Mouse (Mus musculus): ENCODE measurements around the gene Zfp341.

Zfp341 gene

DNA sequence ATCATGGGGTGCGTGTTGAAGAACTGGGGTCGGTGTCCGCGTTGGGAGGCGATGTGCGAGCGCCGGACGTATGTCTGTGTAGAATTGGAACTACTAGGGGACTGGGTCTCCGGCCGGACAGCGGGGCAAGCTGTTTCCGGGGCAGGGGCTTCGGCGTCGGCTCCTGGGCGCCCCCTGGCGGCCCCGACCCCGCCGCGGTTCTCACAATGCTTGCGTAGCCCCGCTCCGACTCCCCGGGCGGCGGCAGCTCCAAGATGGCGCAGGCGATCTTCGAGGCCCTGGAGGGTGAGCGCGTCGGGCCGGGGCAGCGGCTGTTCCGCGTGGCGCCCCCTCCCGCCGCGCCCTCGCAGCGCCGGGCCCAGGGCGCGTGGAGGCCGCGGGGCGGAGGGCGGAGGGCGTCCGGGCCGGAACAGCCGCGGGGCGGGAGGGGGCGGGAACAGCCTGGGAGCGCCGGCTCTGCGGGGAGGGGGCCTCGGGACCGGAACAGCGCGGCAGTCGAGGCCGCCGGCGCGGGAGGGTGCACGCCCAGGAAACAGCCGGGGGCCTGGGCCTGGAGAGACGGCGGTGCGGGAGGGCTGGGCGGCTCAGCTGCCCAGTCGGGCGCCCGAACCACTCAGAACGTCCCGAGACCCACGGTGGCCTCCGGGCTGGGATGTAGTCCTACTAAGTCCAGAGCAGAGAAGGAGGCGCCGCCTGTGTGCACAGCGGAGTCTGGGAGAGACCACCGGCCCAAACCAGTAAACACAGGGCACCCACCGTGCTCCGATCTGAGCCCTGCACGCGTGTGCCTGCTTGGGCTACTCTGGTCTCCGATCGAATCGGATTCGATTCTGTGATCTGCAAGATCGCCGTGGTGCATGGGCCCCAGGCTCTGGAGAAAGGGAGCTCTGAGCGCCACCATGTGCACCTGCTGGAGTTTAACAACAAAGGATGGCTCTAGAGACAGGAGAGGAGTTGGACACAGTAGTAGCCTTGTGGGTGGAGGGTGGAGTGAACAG is at the start of gene Zfp341, which contains the start of gene 4930519P11Rik:
Gene Zfp341, plus strand, starts transcription at position 180 of the 998 bp plus-strand sequence.
Gene 4930519P11Rik, minus strand, starts transcription at position 320 of the 998 bp plus-strand sequence.
- in situ Hi-C loops (cut with MboI; ENCODE audit: low pct_unique_long_range_greater_than_20kb in 1 of 2, low sequenced_read_pairs in 2 of 2, unreplicated experiment in 1 of 2) = no loop called here

- in situ Hi-C loops (cut with MboI; ENCODE audit: low pct_unique_long_range_greater_than_20kb in 1 of 2, low sequenced_read_pairs in 2 of 2, unreplicated experiment in 1 of 2) = no loop called here
These were observed 49.4 kb upstream of the Zfp341 start for GRCm38 (mm10) chr2:154563612-154564170.

DNA sequence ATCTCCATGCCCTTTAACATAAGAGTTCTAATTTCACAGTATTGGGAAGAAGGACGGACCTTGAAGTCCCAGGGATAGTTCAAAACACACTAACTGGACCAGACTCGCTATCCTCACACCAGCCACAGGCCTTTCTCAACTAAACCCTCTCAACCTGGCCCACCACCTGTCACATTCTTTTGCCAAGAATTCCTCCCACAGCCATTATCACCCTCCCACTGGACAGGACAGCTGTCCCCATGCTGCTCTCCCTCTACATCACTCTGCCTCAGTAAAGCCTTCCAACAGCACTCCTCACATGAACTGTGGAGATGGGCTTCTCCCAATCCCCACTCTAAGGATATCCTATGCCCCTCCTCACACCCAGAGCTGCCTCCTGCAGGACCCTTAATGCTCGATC is 47.5 kb upstream of the Zfp341 start:
- in situ Hi-C loops (cut with MboI; ENCODE audit: low pct_unique_long_range_greater_than_20kb in 1 of 2, low sequenced_read_pairs in 2 of 2, unreplicated experiment in 1 of 2) = no loop called here

- in situ Hi-C loops (cut with MboI; ENCODE audit: low pct_unique_long_range_greater_than_20kb in 1 of 2, low sequenced_read_pairs in 2 of 2, unreplicated experiment in 1 of 2) = no loop called here
These were observed 46.5 kb upstream of the Zfp341 start for GRCm38 (mm10) chr2:154566641-154567040.

- in situ Hi-C loops (cut with MboI; ENCODE audit: low pct_unique_long_range_greater_than_20kb in 1 of 2, low sequenced_read_pairs in 2 of 2, unreplicated experiment in 1 of 2) = no loop called here
These were observed 45.3 kb upstream of the Zfp341 start for GRCm38 (mm10) chr2:154567766-154568165.

DNA sequence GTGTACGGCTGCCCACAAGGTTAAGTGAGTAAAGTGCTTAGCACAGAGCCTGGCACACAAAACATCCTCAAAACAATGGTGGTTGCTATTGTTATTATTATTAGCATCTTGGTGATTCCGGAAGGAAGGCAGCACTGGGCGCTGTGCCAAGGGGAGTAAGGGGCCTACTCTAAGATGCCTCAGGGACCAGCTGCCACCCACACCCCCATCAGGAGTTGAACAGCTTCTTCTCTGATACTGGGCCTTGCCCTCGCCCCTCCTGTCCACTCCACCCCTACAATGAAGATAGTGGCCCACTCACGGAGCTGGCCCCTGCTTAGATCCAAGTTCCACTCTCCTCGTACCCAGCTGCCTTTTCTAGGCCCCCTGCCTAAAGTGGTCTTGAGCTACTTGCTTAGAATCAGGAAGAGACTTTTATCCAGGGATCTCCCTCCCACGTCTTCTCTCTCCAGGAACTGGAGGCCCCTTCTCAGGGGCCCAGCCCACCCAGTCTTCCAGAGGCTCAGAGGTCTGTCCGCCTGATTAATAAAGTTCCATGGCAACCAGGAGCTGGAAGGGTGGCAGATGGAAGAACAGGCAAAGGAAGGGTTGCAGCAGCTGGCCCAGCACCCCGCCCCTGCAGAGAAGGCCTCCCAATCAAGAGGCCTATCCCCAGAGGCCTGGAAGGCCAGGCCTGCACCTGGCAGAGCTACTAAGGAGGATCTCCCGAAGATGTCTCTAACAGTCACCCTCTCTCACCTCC is 44.6 kb upstream of the Zfp341 start:
- in situ Hi-C loops (cut with MboI; ENCODE audit: low pct_unique_long_range_greater_than_20kb in 1 of 2, low sequenced_read_pairs in 2 of 2, unreplicated experiment in 1 of 2) = no loop called here

DNA sequence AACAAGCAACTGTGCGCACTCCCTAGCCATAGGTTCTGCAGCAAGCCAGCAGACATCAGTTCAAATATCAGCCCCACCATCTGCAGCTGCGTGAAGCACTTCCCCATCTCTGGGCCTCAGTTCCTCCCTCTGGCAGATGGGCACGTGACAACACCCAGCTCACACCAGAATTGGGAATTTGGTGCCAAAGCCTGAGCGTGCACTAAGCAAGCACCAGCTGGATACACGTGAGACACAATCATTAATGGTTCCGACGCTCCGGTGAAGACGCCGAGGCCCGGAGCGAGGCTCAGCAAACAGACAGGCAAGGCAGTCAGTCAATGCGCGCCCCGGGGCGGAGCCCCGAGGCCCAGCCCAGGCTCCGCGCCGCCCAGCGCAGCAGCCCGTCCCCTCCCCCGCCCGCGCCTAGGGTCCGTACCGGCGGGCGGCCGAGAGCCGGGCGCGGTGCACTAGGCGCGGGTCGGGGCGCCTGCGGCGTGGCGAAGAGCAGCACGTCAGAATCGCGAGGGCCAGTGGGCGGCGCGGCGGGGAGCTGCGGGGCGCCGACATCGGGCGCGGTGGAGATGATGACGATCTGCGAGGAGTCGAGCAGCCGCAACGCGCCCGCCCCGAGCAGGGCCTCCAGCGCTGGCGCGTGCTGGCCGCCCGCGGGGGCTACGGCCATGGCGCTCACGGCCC is 43.9 kb upstream of the Zfp341 start:
- in situ Hi-C loops (cut with MboI; ENCODE audit: low pct_unique_long_range_greater_than_20kb in 1 of 2, low sequenced_read_pairs in 2 of 2, unreplicated experiment in 1 of 2) = no loop called here

- in situ Hi-C loops (cut with MboI; ENCODE audit: low pct_unique_long_range_greater_than_20kb in 1 of 2, low sequenced_read_pairs in 2 of 2, unreplicated experiment in 1 of 2) = no loop called here
These were observed 43.2 kb upstream of the Zfp341 start, which contains the start of gene E2f1 for GRCm38 (mm10) chr2:154569836-154570286. Gene E2f1, minus strand, starts transcription at chr2:154569892.

DNA sequence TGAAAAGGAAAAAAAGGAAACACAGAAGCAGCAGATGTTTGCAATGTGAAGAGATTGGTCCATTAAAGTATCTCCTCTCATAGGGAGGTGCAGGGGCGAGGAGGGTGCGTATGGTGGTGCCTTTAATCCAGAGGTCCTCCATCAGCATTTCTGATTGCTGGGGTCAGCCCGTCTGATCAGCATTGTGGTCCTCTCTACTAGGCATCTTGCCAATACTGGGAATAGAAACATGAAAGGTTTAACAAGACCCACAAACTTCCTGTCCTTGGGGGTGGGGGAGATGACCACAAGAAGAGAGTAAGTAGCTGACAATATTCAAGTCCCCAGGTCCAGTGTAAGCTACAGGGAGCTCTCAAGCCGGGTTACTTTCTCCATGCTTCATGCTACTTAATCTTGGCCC is 42.4 kb upstream of the Zfp341 start:
- in situ Hi-C loops (cut with MboI; ENCODE audit: low pct_unique_long_range_greater_than_20kb in 1 of 2, low sequenced_read_pairs in 2 of 2, unreplicated experiment in 1 of 2) = no loop called here

DNA sequence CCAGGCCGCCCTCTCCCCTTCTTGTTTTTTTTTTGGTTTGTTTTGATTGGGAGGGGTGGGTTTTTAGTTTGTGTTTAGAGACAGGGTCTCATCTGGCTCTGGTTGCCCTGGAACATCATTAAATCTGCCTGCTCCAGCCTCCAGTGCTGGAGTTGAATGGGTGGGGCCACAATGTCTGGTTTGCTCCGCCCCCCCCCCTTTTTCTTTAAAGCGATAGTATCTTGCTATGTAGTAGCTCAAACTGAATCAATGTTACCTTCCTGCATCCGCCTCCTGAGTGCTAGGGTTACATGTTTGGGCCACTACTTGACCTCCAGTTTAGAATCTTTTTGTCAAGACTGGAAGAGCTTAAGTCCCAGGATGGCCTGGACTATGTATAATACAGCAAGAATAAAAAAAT is 41.8 kb upstream of the Zfp341 start:
- in situ Hi-C loops (cut with MboI; ENCODE audit: low pct_unique_long_range_greater_than_20kb in 1 of 2, low sequenced_read_pairs in 2 of 2, unreplicated experiment in 1 of 2) = no loop called here

GRCm38 (mm10) chr2:154571976-154572375 is 41.1 kb upstream of the Zfp341 start:
- in situ Hi-C loops (cut with MboI; ENCODE audit: low pct_unique_long_range_greater_than_20kb in 1 of 2, low sequenced_read_pairs in 2 of 2, unreplicated experiment in 1 of 2) = no loop called here

- in situ Hi-C loops (cut with MboI; ENCODE audit: low pct_unique_long_range_greater_than_20kb in 1 of 2, low sequenced_read_pairs in 2 of 2, unreplicated experiment in 1 of 2) = no loop called here
These were observed 40.1 kb upstream of the Zfp341 start for GRCm38 (mm10) chr2:154572996-154573395.

DNA sequence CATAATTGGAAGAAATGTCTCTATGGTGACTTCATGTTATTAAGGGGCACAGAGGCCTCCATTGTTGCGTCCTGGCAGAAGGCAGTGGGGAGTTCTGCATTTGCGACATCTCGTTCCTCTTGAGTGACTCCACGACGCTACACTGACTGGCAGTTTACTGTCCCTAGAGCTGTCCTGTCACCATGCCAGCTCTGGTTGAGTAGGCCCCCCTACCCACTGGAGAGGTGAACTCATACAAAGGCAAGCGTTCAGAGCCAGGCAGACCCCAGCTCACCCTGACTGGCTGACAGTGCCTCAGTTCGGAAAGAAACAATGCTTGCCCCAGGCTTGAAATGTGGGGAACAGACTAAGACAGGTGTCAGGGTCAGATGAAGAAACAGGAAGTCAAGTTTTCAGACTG is 38.8 kb upstream of the Zfp341 start:
- in situ Hi-C loops (cut with MboI; ENCODE audit: low pct_unique_long_range_greater_than_20kb in 1 of 2, low sequenced_read_pairs in 2 of 2, unreplicated experiment in 1 of 2) = no loop called here

GRCm38 (mm10) chr2:154576876-154577743 is 36.0 kb upstream of the Zfp341 start:
- in situ Hi-C loops (cut with MboI; ENCODE audit: low pct_unique_long_range_greater_than_20kb in 1 of 2, low sequenced_read_pairs in 2 of 2, unreplicated experiment in 1 of 2) = loop anchor here in 1 of 2 experiments (25.0 kb wide), 1 partner anchor 365 kb away; the partner anchor contains the start of gene Bpifb5

GRCm38 (mm10) chr2:154577744-154578067 is 35.4 kb upstream of the Zfp341 start:
- in situ Hi-C loops (cut with MboI; ENCODE audit: low pct_unique_long_range_greater_than_20kb in 1 of 2, low sequenced_read_pairs in 2 of 2, unreplicated experiment in 1 of 2) = loop anchor here in 1 of 2 experiments (25.0 kb wide), 1 partner anchor 365 kb away; the partner anchor contains the start of gene Bpifb5

- in situ Hi-C loops (cut with MboI; ENCODE audit: low pct_unique_long_range_greater_than_20kb in 1 of 2, low sequenced_read_pairs in 2 of 2, unreplicated experiment in 1 of 2) = loop anchor here (5.0 to 25.0 kb wide), 3 partner anchors 166 to 368 kb away; partner anchors contain the start of gene Bpifb5 (in 1 of the 2)
These were observed 32.5 kb upstream of the Zfp341 start for GRCm38 (mm10) chr2:154580586-154580985.

DNA sequence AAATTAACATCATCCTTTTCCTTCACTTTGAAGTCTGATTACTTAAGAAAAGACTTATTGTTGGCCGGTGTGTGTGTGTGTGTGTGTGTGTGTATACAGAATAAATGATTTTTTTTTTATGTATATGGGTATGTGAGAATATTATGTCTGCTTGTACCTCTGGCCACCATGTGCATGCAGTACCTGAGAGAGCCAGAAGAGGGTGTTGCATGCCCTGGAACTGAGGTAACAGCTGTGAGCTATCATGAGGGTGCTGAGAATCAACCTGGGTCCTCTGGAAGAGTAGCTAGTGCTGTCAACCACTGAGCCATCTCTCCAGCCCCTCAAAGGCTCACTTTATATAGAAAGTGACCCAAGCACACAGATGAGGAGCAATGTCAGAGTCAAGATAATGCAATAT is 31.7 kb upstream of the Zfp341 start:
- in situ Hi-C loops (cut with MboI; ENCODE audit: low pct_unique_long_range_greater_than_20kb in 1 of 2, low sequenced_read_pairs in 2 of 2, unreplicated experiment in 1 of 2) = loop anchor here (5.0 to 25.0 kb wide), 3 partner anchors 167 to 369 kb away; partner anchors contain the start of gene Bpifb5 (in 1 of the 2)

All from mouse embryonic stem cell (cell line).